Mouse (Mus musculus) megakaryocyte progenitor cell, adult 5-6 weeks (primary cell): Measurements from ENCODE around the gene Gm17662. TPM values are rescaled to one million over a fixed set of nuclear protein-coding genes. Genes with fewer than 3 reads are reported as not detected.
A peak's percentile ranks its signal among the peaks of the same experiment; 100 is the strongest.

ENCODE experiments used
- ATAC-seq: replicated peaks from 2 replicates; pipeline ENCODE4 v1.8.0; 2016; ENCODE audit warnings: mild to moderate bottlenecking, moderate TSS enrichment, inconsistent platforms; ENCODE audit not compliant: poor library complexity
- total RNA-seq, 2 experiments: library from RNA; stranded (forward) in 1 of 2; stranded (reverse) in 1 of 2; fragments of 157-497, 149-512 nt in 1 of 2; fragments of 200-1000 nt in 1 of 2; gene quantifications; 2 replicates each; pipeline versions ENCODE4 v1.2.3 to v1.2.4; 2015 to 2017

The Gm17662 gene
- total RNA-seq, 2 experiments from 2014 or later, result not detected

DNA sequence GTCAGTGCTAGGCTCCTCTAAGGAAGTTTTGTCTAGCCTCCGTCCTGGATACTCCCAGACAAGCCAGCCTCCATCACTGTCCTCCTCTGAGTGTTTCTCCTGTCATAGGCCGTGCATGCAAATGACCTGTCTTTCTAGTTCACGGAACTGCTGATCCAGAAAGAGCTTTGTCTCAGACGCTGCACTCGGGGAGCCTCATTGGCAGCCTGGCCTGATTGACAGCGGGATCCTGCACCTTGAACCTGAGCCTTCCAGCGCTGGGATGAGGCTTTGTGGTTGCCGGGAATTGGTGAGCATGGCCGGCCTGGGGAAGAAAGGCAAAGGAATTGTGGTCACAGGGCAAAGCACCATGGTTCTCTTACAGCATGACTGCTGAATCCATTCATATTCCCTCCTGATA lies 30.4 kb downstream of the Gm17662 start:
- ATAC-seq, result no peak

DNA sequence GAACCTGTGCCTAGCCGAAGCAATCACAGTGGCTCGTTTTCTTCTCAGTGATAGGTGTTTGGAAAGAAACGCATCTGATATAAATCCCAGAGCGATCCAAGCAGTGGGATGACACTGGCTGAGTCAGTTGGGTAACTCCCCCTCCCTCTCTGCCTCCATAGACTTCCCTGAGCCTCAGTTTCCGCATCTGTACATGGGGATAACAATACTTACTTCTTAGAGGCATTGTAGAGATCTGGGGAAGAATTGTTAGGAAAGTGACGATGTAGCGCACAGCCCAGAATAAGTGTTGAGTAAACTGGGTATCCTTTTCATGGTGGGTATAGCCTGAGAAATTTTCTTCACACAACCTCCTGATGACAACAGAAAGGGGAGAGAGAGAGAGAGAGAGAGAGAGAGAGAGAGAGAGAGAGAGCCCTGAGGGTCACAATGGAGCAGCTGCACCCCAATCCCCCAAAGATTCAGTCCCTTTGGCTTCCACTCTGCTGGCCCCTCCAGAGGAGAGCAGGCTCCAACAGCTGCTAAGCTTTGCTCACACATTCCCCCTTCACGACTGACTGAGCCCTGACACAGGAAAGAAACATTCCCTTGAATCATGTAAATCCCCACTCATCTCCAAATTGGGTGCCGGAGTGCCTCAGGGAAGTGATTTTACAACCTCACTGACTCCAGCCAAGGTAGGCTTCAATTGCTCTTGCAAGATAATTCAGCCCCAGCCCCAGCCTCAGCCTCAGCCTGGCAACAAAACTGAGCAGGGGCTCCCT lies 31.6 kb downstream of the Gm17662 start:
- ATAC-seq, result no peak

DNA sequence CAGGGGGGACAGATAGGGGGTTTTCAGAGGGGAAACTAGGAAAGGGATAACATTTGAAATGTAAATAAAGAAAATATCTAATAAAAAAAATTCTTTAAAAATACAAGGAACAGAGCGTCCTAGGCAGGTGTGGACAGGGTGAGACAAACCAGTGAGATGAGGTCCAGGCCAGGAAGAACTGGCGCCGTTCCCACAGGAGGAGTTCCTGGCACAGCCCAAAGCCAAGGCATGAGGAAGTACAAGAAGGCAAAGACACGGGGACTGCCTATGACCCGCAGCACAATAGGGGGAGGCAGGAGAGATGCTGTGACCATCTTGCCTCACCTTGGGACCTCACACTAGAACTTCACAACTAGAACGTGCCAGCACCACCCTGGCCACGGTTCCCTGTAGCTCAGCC lies 34.6 kb downstream of the Gm17662 start:
- no peak for ATAC-seq

DNA sequence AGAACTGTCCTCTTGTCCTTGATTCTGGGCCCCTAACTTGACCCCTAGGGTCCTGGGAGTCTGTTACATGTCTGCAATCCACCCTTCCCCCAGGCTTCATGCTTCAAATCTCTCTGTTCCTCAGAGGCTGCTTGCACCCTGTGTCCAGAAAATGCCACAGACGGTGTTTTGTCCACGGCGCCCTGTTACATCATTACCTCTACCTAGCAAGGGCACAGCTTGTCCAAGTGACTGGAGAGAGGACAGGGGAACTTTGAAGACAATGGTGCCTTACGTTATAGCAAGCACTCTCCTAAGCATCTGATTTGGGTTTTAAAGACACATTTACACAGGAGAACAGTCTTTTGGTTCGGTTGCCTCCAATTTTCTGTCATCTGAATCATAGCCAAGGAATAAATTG lies 36.5 kb downstream of the Gm17662 start:
- ATAC-seq, result no peak

DNA sequence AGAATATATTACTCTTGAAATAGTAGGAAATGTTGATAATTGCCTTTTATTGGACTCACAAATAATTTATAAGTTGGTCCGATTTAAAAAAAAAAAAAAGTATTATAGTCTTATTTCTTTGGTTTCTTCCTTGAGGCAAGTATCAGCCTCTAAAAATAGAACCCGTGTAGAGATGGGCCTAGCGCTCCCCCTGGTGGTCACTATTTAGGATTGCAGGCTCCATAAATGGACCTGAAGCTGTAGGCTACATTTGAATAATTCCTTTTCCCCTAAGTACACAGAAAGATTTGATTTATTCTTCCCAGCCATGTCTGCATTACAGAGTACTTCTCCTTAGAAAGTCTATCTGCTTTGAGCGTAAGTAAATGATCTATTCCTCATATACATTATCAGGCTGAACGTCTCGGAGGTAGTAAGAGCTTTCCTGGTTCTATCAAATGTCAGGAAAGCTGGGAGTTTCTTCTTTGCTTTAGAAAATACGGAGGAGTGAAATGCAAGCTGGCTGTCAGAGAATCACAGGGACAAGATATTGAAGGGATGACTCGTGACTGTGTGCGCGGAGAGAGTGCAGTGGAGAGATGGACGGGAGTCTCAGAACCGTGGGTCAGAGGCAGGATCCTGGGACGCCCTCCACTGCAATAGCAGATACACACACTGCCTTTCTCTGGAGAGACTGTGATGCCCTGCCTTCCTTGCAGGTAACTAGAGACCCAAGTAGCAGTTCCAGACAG lies 37.0 kb downstream of the Gm17662 start:
- peak; percentile 88 for ATAC-seq

DNA sequence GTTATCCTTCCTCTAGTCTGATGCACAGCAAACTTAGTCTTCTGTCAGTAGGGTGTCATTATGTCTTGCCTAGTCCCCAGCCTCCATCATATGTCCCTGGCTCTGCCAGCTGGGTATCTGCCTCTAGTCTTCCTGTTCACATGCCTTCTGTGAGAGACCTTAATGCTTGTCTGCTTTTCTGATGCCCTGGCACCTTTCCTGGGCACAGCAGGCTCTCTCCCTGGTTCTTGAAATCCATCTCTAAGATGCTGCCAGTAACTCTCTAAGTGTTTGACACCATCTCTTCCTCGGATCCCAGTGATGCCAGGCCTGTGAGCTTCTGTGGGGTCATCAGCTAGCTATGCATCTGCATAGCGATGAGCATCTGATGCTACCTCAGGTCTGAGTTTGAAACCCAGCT lies 45.7 kb downstream of the Gm17662 start:
- no peak for ATAC-seq

DNA sequence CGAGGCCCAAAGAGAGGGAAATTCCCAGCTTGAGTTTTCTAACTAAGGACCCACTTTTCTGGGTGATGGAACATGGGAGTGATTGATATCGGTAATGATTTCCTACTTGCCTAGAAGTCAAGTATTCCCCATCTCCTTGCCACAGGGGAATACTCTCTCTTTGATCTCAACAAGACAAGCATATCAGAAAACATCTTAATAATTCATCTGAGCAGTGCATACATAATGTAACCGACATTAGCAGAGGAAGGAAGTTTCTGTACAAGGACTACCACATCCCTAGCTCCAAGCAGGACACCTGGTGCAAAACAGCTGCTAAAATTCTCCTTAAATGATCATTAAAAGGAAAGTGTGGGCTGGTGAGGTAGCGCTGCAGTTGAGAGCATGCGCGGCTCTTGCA lies 47.9 kb downstream of the Gm17662 start:
- ATAC-seq, result no peak

Other genes starting within 250 kb of the Gm17662 start
- gene C8b, start 91.0 kb upstream of the Gm17662 start, total RNA-seq (2015), result not detected in 2 replicates
- not detected in 2 replicates for gene C8b, start 91.0 kb upstream of the Gm17662 start, total RNA-seq (2017)
- not detected in 2 replicates for gene C8a, start 19.1 kb downstream of the Gm17662 start, total RNA-seq (2015)
- gene C8a, start 19.1 kb downstream of the Gm17662 start, total RNA-seq (2017), result not detected in 2 replicates
- not detected in 2 replicates for gene Fyb2, start 56.1 kb downstream of the Gm17662 start, total RNA-seq (2015)
- not detected in 2 replicates for gene Fyb2, start 56.1 kb downstream of the Gm17662 start, total RNA-seq (2017)